Mouse (Mus musculus): ENCODE measurements around the gene Rag2.

GRCm38 (mm10) chr2:101608232-101608894 is 16.2 kb upstream of the Rag2 start:
- no peak for TF ChIP-seq CTCF (IDR thresholded peaks at IDR 0.05; ENCODE audit: extremely low read depth, insufficient read length, insufficient replicate concordance, low read depth, low read length)
- TF ChIP-seq POLR2A (IDR thresholded peaks at IDR 0.05; ENCODE audit: low read depth, low read length) = no peak
